Mouse (Mus musculus): ENCODE measurements around the gene Nsun6. TPM values are rescaled to one million over a fixed set of nuclear protein-coding genes. Genes with fewer than 3 reads are reported as not detected.

Nsun6 gene
- polyA plus RNA-seq, 1 experiment from 2014 or later = 14.0 TPM

DNA sequence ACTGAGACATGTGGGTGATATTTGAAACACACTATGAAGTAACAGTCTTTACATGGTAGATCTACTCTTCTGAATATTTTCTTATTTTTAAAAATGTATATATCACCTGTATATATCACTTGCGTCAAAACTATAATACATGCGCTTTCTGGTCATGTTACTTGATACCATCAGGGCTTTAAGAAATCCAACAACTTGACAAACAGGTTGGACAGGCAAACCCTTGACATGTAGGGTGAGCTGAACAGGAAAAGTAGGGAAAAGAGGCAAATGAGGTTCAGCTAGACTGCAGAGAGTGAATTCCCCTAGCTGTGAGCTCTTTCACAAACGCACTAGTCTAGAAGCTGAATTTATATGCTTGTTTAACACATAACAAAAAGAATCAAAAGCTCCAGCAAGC is 28.1 kb downstream of the Nsun6 start:
- H3K36me3 ChIP-seq (ENCODE audit: control insufficient read depth, insufficient read depth, low read length) = peaks cover 10% of the 10 kb centered on the region; the same call in 1 of the 2 replicates
- H3K27me3 ChIP-seq (ENCODE audit: control insufficient read depth, insufficient read depth, low read length) = no peaks in the 10 kb centered on the region
- ATAC-seq (ENCODE audit: low FRiP score, low TSS enrichment) = no peak
- H3K9ac ChIP-seq (replicated peaks; ENCODE audit: low read length) = no peak overlapping the region
- 95% methylated on average over 3 of the region's 3 CpGs for WGBS
- H3K27ac ChIP-seq (replicated peaks; ENCODE audit: low read depth, low read length) = no peak overlapping the region
- no peak for DNase-seq
- H3K9me3 ChIP-seq (ENCODE audit: control insufficient read depth, low read length) = no peaks in the 10 kb centered on the region
- H3K4me2 ChIP-seq (ENCODE audit: low read length) = no peak overlapping the region
- no peaks in the 10 kb centered on the region for H3K4me1 ChIP-seq (ENCODE audit: control insufficient read depth, insufficient read depth, low read length)
- H3K4me3 ChIP-seq (replicated peaks; ENCODE audit: low read depth, low read length) = no peak overlapping the region

DNA sequence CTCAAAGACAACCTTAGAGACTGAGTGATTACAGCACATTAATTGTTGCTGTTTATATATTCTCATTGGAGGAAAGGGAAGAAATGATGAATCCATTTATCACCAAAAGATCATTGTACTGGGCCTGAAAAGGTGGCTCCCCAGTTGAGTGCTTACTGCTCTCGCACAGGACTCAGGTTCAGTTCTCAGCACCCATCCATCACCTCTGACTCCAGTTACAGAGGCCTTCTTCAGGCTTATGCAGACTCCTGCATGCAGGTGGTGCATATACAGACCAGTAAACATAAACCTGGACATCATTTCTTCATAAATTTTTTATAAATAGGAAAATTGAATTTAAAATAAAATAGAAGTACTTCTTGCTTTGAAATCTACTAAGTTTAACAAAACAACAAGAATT is 46.8 kb downstream of the Nsun6 start:
- Histone ChIP-seq H3K36me3 (ENCODE audit: control insufficient read depth, insufficient read depth, low read length) (0 out of 2 replicates have a peak, but pooled peaks cover 3% of the 10 kb centered on the region), H3K4me2 (ENCODE audit: low read length) (no peak overlapping the region), H3K27me3 (ENCODE audit: control insufficient read depth, insufficient read depth, low read length) (no peaks in the 10 kb centered on the region), H3K9me3 (ENCODE audit: control insufficient read depth, low read length) (no peaks in the 10 kb centered on the region), H3K4me1 (ENCODE audit: control insufficient read depth, insufficient read depth, low read length) (no peaks in the 10 kb centered on the region), H3K27ac (replicated peaks; ENCODE audit: low read depth, low read length) (no peak overlapping the region), H3K4me3 (replicated peaks; ENCODE audit: low read depth, low read length) (no peak overlapping the region), H3K9ac (replicated peaks; ENCODE audit: low read length) (no peak overlapping the region)
- no peak for DNase-seq
- 83% methylated on average over 1 of the region's 1 CpGs for WGBS
- ATAC-seq (ENCODE audit: low FRiP score, low TSS enrichment) = no peak

DNA sequence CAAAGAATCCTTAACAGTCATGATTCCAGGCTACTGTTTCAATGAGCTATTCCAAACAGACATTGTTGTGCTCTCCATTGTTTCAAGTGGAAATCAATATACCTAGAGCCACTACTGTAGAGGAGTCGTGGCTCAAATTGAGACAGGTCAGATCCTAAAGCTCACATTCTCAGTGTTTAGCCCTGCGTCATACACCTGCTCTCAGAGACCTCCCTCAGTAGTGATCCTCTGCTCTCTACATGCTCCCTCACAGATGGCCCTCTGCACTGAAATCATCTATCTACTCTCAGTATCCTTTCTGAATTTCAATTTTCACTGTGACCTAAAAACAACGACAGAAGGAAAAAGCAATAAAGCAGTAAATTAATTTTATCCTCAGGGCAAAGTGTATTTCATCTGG is 47.3 kb downstream of the Nsun6 start:
- no peak for ATAC-seq (ENCODE audit: low FRiP score, low TSS enrichment)
- Histone ChIP-seq H3K36me3 (ENCODE audit: control insufficient read depth, insufficient read depth, low read length) (0 out of 2 replicates have a peak, but pooled peaks cover 3% of the 10 kb centered on the region), H3K4me2 (ENCODE audit: low read length) (no peak overlapping the region), H3K4me3 (replicated peaks; ENCODE audit: low read depth, low read length) (no peak overlapping the region), H3K4me1 (ENCODE audit: control insufficient read depth, insufficient read depth, low read length) (no peaks in the 10 kb centered on the region), H3K27me3 (ENCODE audit: control insufficient read depth, insufficient read depth, low read length) (no peaks in the 10 kb centered on the region), H3K9me3 (ENCODE audit: control insufficient read depth, low read length) (no peaks in the 10 kb centered on the region), H3K9ac (replicated peaks; ENCODE audit: low read length) (no peak overlapping the region), H3K27ac (replicated peaks; ENCODE audit: low read depth, low read length) (no peak overlapping the region)
- WGBS = 83% methylated on average over 3 of the region's 3 CpGs
- DNase-seq = no peak

DNA sequence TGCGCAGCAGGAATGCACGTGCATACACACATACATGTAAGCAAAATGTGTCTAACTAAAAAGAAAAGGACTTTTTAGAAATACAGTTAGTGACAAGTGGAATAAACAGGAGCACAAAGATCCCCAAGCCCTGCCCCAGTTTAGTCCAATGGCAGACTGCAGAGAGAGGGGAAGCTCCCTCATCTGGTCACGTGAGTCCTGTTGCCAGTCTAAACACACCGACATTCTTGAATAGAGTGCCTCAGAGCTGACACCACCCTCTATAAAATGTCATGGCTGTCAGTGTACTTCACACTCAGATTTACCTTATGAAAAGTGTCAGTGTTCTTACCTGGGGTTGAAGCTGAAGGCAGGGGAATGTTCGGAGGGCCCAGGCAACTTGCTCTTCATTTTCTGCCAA is 57.0 kb downstream of the Nsun6 start:
- no peak overlapping the region for H3K4me2 ChIP-seq (ENCODE audit: low read length)
- H3K9me3 ChIP-seq (ENCODE audit: control insufficient read depth, low read length) = no peaks in the 10 kb centered on the region
- no peaks in the 10 kb centered on the region for H3K4me1 ChIP-seq (ENCODE audit: control insufficient read depth, insufficient read depth, low read length)
- no peak for ATAC-seq (ENCODE audit: low FRiP score, low TSS enrichment)
- no peak overlapping the region for H3K9ac ChIP-seq (replicated peaks; ENCODE audit: low read length)
- H3K27me3 ChIP-seq (ENCODE audit: control insufficient read depth, insufficient read depth, low read length) = no peaks in the 10 kb centered on the region
- 88% methylated on average over 5 of the region's 5 CpGs for WGBS
- H3K36me3 ChIP-seq (ENCODE audit: control insufficient read depth, insufficient read depth, low read length) = peaks cover 14% of the 10 kb centered on the region
- no peak overlapping the region for H3K4me3 ChIP-seq (replicated peaks; ENCODE audit: low read depth, low read length)
- no peak for DNase-seq
- H3K27ac ChIP-seq (replicated peaks; ENCODE audit: low read depth, low read length) = no peak overlapping the region

DNA sequence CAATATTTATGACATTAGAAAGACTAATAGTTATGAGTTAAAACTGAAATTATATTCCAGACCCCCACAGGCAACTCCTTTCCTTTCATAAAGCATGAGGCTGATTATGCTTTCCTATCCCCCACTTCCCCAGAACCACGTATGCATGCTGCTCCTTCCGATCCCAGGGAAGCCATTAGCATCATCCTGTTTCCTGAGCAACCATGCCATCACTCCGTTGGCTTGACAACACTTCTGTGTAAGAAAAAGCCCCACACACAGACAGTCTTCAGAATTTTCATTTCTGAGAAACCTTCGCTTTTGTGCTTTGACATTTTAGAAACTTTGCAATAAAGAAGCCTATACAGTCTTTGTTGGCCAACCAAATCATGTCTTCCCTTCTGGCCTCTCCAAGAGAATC is 58.8 kb downstream of the Nsun6 start:
- no peak for ATAC-seq (ENCODE audit: low FRiP score, low TSS enrichment)
- no peak for DNase-seq
- no peaks in the 10 kb centered on the region for H3K27me3 ChIP-seq (ENCODE audit: control insufficient read depth, insufficient read depth, low read length)

DNA sequence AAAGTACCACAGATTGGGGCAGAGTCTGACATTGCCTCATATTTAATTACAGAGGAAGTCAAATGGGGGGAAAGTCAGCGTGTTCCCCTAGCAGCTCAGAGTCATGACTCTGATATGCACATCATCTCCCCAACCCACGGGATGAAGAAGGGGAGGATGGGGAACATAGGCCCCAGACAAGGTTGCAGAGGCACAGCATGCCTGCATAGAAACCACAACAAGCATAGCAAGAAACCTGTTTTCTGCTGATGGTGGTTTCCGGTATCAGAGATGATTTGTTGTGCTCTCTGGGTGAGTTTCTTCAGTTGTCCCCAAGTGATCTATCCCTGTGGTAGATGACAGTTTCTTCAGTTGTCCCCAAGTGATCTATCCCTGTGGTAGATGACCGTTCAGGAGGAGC is 62.3 kb downstream of the Nsun6 start:
- peaks cover 12% of the 10 kb centered on the region; the same call in 1 of the 2 replicates for H3K36me3 ChIP-seq (ENCODE audit: control insufficient read depth, insufficient read depth, low read length)
- H3K4me1 ChIP-seq (ENCODE audit: control insufficient read depth, insufficient read depth, low read length) = no peaks in the 10 kb centered on the region
- no peaks in the 10 kb centered on the region for H3K9me3 ChIP-seq (ENCODE audit: control insufficient read depth, low read length)
- ATAC-seq (ENCODE audit: low FRiP score, low TSS enrichment) (no peak), DNase-seq (no peak)
- no peak overlapping the region for H3K4me3 ChIP-seq (replicated peaks; ENCODE audit: low read depth, low read length)
- H3K4me2 ChIP-seq (ENCODE audit: low read length) = no peak overlapping the region
- no peak overlapping the region for H3K27ac ChIP-seq (replicated peaks; ENCODE audit: low read depth, low read length)
- H3K9ac ChIP-seq (replicated peaks; ENCODE audit: low read length) = no peak overlapping the region
- H3K27me3 ChIP-seq (ENCODE audit: control insufficient read depth, insufficient read depth, low read length) = no peaks in the 10 kb centered on the region
- WGBS = 90% methylated on average over 4 of the region's 4 CpGs

More for the DNA sequence above, 58.8 kb downstream of the Nsun6 start:
- no peak overlapping the region for H3K4me3 ChIP-seq (replicated peaks; ENCODE audit: low read depth, low read length)
- H3K9me3 ChIP-seq (ENCODE audit: control insufficient read depth, low read length) = no peaks in the 10 kb centered on the region
- H3K4me2 ChIP-seq (ENCODE audit: low read length) = no peak overlapping the region
- no peak overlapping the region for H3K9ac ChIP-seq (replicated peaks; ENCODE audit: low read length)
- H3K36me3 ChIP-seq (ENCODE audit: control insufficient read depth, insufficient read depth, low read length) = peaks cover 14% of the 10 kb centered on the region
- H3K27ac ChIP-seq (replicated peaks; ENCODE audit: low read depth, low read length) = no peak overlapping the region
- WGBS = 66% methylated on average over 4 of the region's 4 CpGs
- no peaks in the 10 kb centered on the region for H3K4me1 ChIP-seq (ENCODE audit: control insufficient read depth, insufficient read depth, low read length)

DNA sequence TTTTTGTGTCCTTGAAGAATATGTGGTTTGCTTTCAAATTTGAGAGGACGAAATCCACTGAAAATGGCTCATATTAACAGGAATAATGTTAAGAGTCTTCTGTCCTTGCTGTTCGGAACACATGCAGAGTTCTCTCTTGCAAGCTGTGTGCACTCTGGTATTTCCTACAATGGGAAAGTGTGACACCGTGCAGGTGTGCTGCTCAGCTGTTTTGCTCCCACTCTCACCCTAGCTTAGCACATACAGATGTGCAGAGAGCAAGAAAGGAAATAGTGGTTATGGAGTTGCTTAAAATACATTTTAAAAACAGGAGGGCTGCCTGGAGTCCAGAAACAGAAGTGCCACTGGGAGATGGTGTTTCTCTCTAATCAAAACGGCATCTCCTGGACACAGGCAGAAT is 65.5 kb downstream of the Nsun6 start:
- ATAC-seq (ENCODE audit: low FRiP score, low TSS enrichment) (no peak), DNase-seq (no peak)
- Histone ChIP-seq H3K4me3 (replicated peaks; ENCODE audit: low read depth, low read length) (no peak overlapping the region), H3K4me2 (ENCODE audit: low read length) (no peak overlapping the region), H3K27ac (replicated peaks; ENCODE audit: low read depth, low read length) (no peak overlapping the region), H3K4me1 (ENCODE audit: control insufficient read depth, insufficient read depth, low read length) (no peaks in the 10 kb centered on the region), H3K9me3 (ENCODE audit: control insufficient read depth, low read length) (no peaks in the 10 kb centered on the region), H3K9ac (replicated peaks; ENCODE audit: low read length) (no peak overlapping the region), H3K27me3 (ENCODE audit: control insufficient read depth, insufficient read depth, low read length) (no peaks in the 10 kb centered on the region), H3K36me3 (ENCODE audit: control insufficient read depth, insufficient read depth, low read length) (0 out of 2 replicates have a peak, but pooled peaks cover 9% of the 10 kb centered on the region)
- WGBS = 91% methylated on average over 4 of the region's 4 CpGs

DNA sequence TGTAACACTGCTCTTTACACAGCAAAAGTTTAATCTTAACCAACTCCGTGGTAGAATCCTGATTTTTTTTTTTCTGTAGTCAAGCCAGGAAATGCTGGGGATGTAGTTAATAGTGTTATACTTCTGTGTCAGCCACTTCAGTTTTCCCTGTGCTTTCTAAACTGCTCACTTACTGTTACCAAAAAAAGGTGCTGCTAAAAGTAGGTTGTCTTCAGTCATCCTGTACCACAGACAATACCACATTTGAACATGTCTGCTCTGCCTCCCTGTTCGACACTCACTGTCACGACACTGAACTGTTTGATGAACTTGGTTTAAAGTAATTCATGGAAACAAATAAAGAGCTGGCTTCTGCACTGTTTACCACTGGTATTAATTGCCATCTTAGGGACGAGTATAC is 66.4 kb downstream of the Nsun6 start:
- no peak for ATAC-seq (ENCODE audit: low FRiP score, low TSS enrichment)
- Histone ChIP-seq H3K9me3 (ENCODE audit: control insufficient read depth, low read length) (no peaks in the 10 kb centered on the region), H3K27me3 (ENCODE audit: control insufficient read depth, insufficient read depth, low read length) (no peaks in the 10 kb centered on the region), H3K4me2 (ENCODE audit: low read length) (no peak overlapping the region), H3K27ac (replicated peaks; ENCODE audit: low read depth, low read length) (no peak overlapping the region), H3K4me3 (replicated peaks; ENCODE audit: low read depth, low read length) (no peak overlapping the region), H3K9ac (replicated peaks; ENCODE audit: low read length) (no peak overlapping the region), H3K36me3 (ENCODE audit: control insufficient read depth, insufficient read depth, low read length) (0 out of 2 replicates have a peak, but pooled peaks cover 13% of the 10 kb centered on the region), H3K4me1 (ENCODE audit: control insufficient read depth, insufficient read depth, low read length) (no peaks in the 10 kb centered on the region)
- WGBS = 93% methylated on average over 4 of the region's 4 CpGs
- DNase-seq = no peak

DNA sequence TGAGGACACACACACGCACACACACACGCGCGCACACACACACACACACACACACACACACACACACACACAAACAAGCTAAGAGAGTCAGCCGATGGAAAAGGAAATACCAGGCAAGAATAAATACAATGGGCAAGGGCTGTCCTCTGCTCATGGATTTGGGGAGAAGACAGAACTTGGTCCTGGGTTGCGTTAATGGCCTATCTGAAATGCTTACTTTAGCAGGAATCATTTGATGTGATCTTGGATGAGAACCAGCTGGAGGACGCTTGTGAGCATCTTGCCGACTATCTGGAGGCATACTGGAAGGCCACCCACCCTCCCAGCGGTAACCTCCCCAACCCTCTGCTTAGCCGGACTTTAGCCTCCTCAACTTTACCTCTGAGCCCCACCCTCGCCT is 70.8 kb downstream of the Nsun6 start:
- ATAC-seq (ENCODE audit: low FRiP score, low TSS enrichment) = no peak

More for the DNA sequence above, 70.8 kb downstream of the Nsun6 start:
- Histone ChIP-seq H3K27ac (replicated peaks; ENCODE audit: low read depth, low read length) (no peak overlapping the region), H3K4me1 (ENCODE audit: control insufficient read depth, insufficient read depth, low read length) (no peaks in the 10 kb centered on the region), H3K9ac (replicated peaks; ENCODE audit: low read length) (no peak overlapping the region), H3K36me3 (ENCODE audit: control insufficient read depth, insufficient read depth, low read length) (0 out of 2 replicates have a peak, but pooled peaks cover 13% of the 10 kb centered on the region), H3K9me3 (ENCODE audit: control insufficient read depth, low read length) (no peaks in the 10 kb centered on the region), H3K4me3 (replicated peaks; ENCODE audit: low read depth, low read length) (no peak overlapping the region), H3K27me3 (ENCODE audit: control insufficient read depth, insufficient read depth, low read length) (no peaks in the 10 kb centered on the region), H3K4me2 (ENCODE audit: low read length) (no peak overlapping the region)
- no peak for DNase-seq
- WGBS = 89% methylated on average over 11 of the region's 11 CpGs
